Mouse (Mus musculus) embryo, embryonic 11.5 days (tissue): ENCODE measurements around the gene Olfr160.

Experiments
- DNase-seq: peaks from one replicate; pipeline ENCODE4 v3.0.0-alpha.2; 2012; ENCODE audit warnings: low read depth, low spot score

The Olfr160 gene

GRCm38 (mm10) chr9:37716150-37716549 lies at the start of gene Olfr160:
Gene Olfr160, minus strand, starts transcription at chr9:37716250.
- DNase-seq: no peak

- DNase-seq: no peak
These were observed 46.5 kb upstream of the Olfr160 start for GRCm38 (mm10) chr9:37762541-37762940.

- no peak for DNase-seq
These were observed 45.7 kb upstream of the Olfr160 start for GRCm38 (mm10) chr9:37761728-37762127.

- no peak for DNase-seq
These were observed 36.0 kb upstream of the Olfr160 start for GRCm38 (mm10) chr9:37752006-37752405.

- no peak for DNase-seq
These were observed 35.4 kb upstream of the Olfr160 start for GRCm38 (mm10) chr9:37751467-37751866.

- no peak for DNase-seq
These were observed 34.4 kb upstream of the Olfr160 start for GRCm38 (mm10) chr9:37750319-37751075.

- DNase-seq: no peak
These were observed 28.8 kb upstream of the Olfr160 start, which contains the start of gene Olfr874 for GRCm38 (mm10) chr9:37744806-37745205. Gene Olfr874, plus strand, starts transcription at chr9:37745106.

GRCm38 (mm10) chr9:37734310-37734709 lies 18.3 kb upstream of the Olfr160 start:
- DNase-seq: no peak

- DNase-seq: peak; percentile 23
These were observed 25.9 kb downstream of the Olfr160 start for GRCm38 (mm10) chr9:37689970-37690686.

GRCm38 (mm10) chr9:37687941-37688303 lies 28.1 kb downstream of the Olfr160 start:
- no peak for DNase-seq

- DNase-seq: no peak
These were observed 28.6 kb downstream of the Olfr160 start for GRCm38 (mm10) chr9:37687288-37687940.

- no peak for DNase-seq
These were observed 34.9 kb downstream of the Olfr160 start for GRCm38 (mm10) chr9:37681123-37681522.

- DNase-seq: no peak
These were observed 40.8 kb downstream of the Olfr160 start for GRCm38 (mm10) chr9:37675287-37675686.

- no peak for DNase-seq
These were observed 45.8 kb downstream of the Olfr160 start for GRCm38 (mm10) chr9:37670261-37670660.

GRCm38 (mm10) chr9:37669678-37670077 lies 46.4 kb downstream of the Olfr160 start:
- no peak for DNase-seq

- no peak for DNase-seq
These were observed 46.9 kb downstream of the Olfr160 start, which contains the start of gene Panx3 for GRCm38 (mm10) chr9:37669115-37669514. Gene Panx3, minus strand, starts transcription at chr9:37669235.

GRCm38 (mm10) chr9:37666045-37666444 lies 50.0 kb downstream of the Olfr160 start:
- DNase-seq: no peak

GRCm38 (mm10) chr9:37664604-37665003 lies 51.4 kb downstream of the Olfr160 start:
- DNase-seq: no peak

GRCm38 (mm10) chr9:37663210-37663609 lies 52.8 kb downstream of the Olfr160 start:
- no peak for DNase-seq

GRCm38 (mm10) chr9:37659413-37659812 lies 56.6 kb downstream of the Olfr160 start:
- no peak for DNase-seq
